Mouse (Mus musculus) midbrain, embryonic 16.5 days (tissue): Measurements from ENCODE around the gene Cic. TPM values are rescaled to one million over a fixed set of nuclear protein-coding genes. Genes with fewer than 3 reads are reported as not detected.

Experiments used
- ATAC-seq: fragments of 200-750 bp; cut with Nextera tagmentation; 2 replicates; pipeline ENCODE4 v1.8.0; 2017; ENCODE audit warnings: moderate TSS enrichment
- H3K27ac ChIP-seq: fragments of 300-500 bp; sonication (generic); 2 replicates; pipeline ENCODE4 v1.5.1; 2014; ENCODE audit warnings: mild to moderate bottlenecking, low read length, mixed read lengths
- H3K27me3 ChIP-seq: fragments of 300-500 bp; sonication (generic); 2 replicates; pipeline ENCODE4 v1.6.1; 2014; ENCODE audit warnings: low read depth, low read length, mixed read lengths; ENCODE audit not compliant: control insufficient read depth, insufficient read depth
- H3K36me3 ChIP-seq: fragments of 300-500 bp; sonication (generic); 2 replicates; pipeline ENCODE4 v1.6.1; 2014; ENCODE audit warnings: mild to moderate bottlenecking, low read length, moderate library complexity, mixed read lengths; ENCODE audit not compliant: control insufficient read depth, insufficient read depth
- H3K4me1 ChIP-seq: fragments of 300-500 bp; sonication (generic); 2 replicates; pipeline ENCODE4 v1.6.1; 2014; ENCODE audit warnings: mild to moderate bottlenecking, low read length, mixed read lengths; ENCODE audit not compliant: control insufficient read depth, insufficient read depth
- H3K4me2 ChIP-seq: fragments of 300-500 bp; sonication (generic); 2 replicates; pipeline ENCODE4 v1.6.1; 2014; ENCODE audit warnings: mild to moderate bottlenecking, low read length, mixed read lengths
- H3K4me3 ChIP-seq: fragments of 300-500 bp; sonication (generic); 2 replicates; pipeline ENCODE4 v1.5.1; 2014; ENCODE audit warnings: low read depth, mild to moderate bottlenecking, low read length, moderate library complexity, mixed read lengths
- H3K9ac ChIP-seq: fragments of 300-500 bp; sonication (generic); 2 replicates; pipeline ENCODE4 v1.6.1; 2014; ENCODE audit warnings: low read depth, low read length, mixed read lengths
- H3K9me3 ChIP-seq: fragments of 300-500 bp; sonication (generic); replicated peaks from 2 replicates; pipeline ENCODE4 v1.6.1; 2014; ENCODE audit warnings: mild to moderate bottlenecking, low read length, mixed read lengths; ENCODE audit not compliant: control insufficient read depth, poor library complexity, severe bottlenecking
- WGBS: fragments of 180-500 bp; shearing (Covaris S2); extraction: QIAGEN DNeasy Blood & Tissue Kit; methylation state at CpG from one replicate; pipeline ENCODE4 v1.1.7; 2014; 5-methylcytosine and 5-hydroxymethylcytosine counted together
- polyA plus RNA-seq: library from polyadenylated mRNA; unstranded; fragments of >200 nt; fragmentation: Nextera tagmentation; extraction: Ambion mirVana; gene quantifications from 2 replicates; pipeline ENCODE4 v1.2.1, GENCODE M21; 2015

Gene Cic
- polyA plus RNA-seq, 1 experiment from 2014 or later = 33.8 TPM

DNA sequence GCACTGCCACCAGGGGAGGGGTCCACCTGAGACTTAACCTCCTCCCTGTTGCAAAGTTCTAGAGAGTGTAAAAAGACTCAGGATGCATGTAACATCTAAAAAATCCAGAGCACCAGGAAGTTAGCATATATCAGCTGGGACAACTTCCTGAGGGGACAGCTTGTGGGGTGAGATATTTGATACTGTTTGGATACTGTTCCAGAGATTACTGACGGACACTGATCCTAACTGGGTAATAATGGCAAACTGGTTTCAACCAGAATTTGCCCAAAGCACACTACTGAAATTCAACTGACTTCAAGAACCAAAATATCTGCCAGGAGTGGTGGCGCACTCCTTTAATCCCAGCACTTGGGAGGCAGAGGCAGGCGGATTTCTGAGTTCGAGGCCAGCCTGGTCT is 27.0 kb downstream of the Cic start:
- H3K27me3 ChIP-seq = no peaks in the 10 kb centered on the region
- no peak overlapping the region for H3K9ac ChIP-seq
- 88% methylated on average over 4 of the region's 4 CpGs for WGBS
- peaks cover 21% of the 10 kb centered on the region for H3K4me1 ChIP-seq
- H3K4me2 ChIP-seq = no peak overlapping the region
- no peak overlapping the region for H3K27ac ChIP-seq
- peaks cover 35% of the 10 kb centered on the region for H3K36me3 ChIP-seq
- H3K9me3 ChIP-seq = no peaks in the 10 kb centered on the region
- ATAC-seq = no peak
- no peak overlapping the region for H3K4me3 ChIP-seq

- Histone ChIP-seq H3K36me3 (peaks cover 28% of the 10 kb centered on the region), H3K27ac (no peak overlapping the region), H3K9ac (no peak overlapping the region), H3K4me3 (no peak overlapping the region), H3K4me1 (peaks cover 21% of the 10 kb centered on the region), H3K9me3 (no peaks in the 10 kb centered on the region), H3K27me3 (no peaks in the 10 kb centered on the region), H3K4me2 (peak overlapping the region; percentile 73)
- no peak for ATAC-seq
- WGBS = 90% methylated on average over 12 of the region's 12 CpGs
Measured at GRCm38 (mm10) chr7:25294960-25295722, 27.6 kb downstream of the Cic start.

- H3K9ac ChIP-seq = peak overlapping the region; percentile 95
- no peaks in the 10 kb centered on the region for H3K27me3 ChIP-seq
- H3K9me3 ChIP-seq = no peaks in the 10 kb centered on the region
- H3K4me2 ChIP-seq = peak overlapping the region; percentile 73
- peaks cover 21% of the 10 kb centered on the region for H3K4me1 ChIP-seq
- peaks cover 15% of the 10 kb centered on the region for H3K36me3 ChIP-seq
- H3K4me3 ChIP-seq = peak overlapping the region; percentile 87
- peak; percentile 58; the same call in 1 of the 2 replicates for ATAC-seq
- WGBS = under 1% methylated on average over 21 of the region's 21 CpGs
- H3K27ac ChIP-seq = peak overlapping the region; percentile 98
Measured at GRCm38 (mm10) chr7:25296945-25297453, 29.5 kb downstream of the Cic start.

GRCm38 (mm10) chr7:25297454-25298325 is 30.2 kb downstream of the Cic start, which contains the start of gene Pafah1b3:
Gene Pafah1b3 (minus strand): TSS chr7:25297986.
- peak within 1 kb of the TSS; percentile 87 for H3K4me3 ChIP-seq
- H3K4me1 ChIP-seq = peaks cover 21% of the 10 kb centered on the region
- no peaks in the 10 kb centered on the region for H3K27me3 ChIP-seq
- H3K9me3 ChIP-seq = no peaks in the 10 kb centered on the region
- H3K9ac ChIP-seq = peak within 1 kb of the TSS; percentile 95
- peak; percentile 89 for ATAC-seq
- H3K27ac ChIP-seq = peak within 1 kb of the TSS; percentile 98
- peak within 1 kb of the TSS; percentile 73 for H3K4me2 ChIP-seq
- H3K36me3 ChIP-seq = peaks cover 13% of the 10 kb centered on the region
- under 1% methylated on average over 52 of the region's 52 CpGs for WGBS

GRCm38 (mm10) chr7:25301063-25301462 is 33.6 kb downstream of the Cic start, which contains the start of gene Prr19:
Gene Prr19 (plus strand): TSS chr7:25301411.
- ATAC-seq = 0 out of 2 replicates have a peak, but pooled peaks have one; percentile 19
- Histone ChIP-seq H3K9ac (peak within 1 kb of the TSS; percentile 25; the same call in 1 of the 2 replicates), H3K9me3 (no peaks in the 10 kb centered on the region), H3K27ac (no peak within 1 kb of the TSS), H3K4me2 (peak within 1 kb of the TSS; percentile 34; the same call in 1 of the 2 replicates), H3K4me3 (peak within 1 kb of the TSS; percentile 6; the same call in 1 of the 2 replicates), H3K4me1 (peaks cover 17% of the 10 kb centered on the region), H3K36me3 (no peaks in the 10 kb centered on the region), H3K27me3 (no peaks in the 10 kb centered on the region)
- WGBS = 59% methylated on average over 19 of the region's 19 CpGs

GRCm38 (mm10) chr7:25303003-25303684 is 35.6 kb downstream of the Cic start:
- Histone ChIP-seq H3K9ac (no peak overlapping the region), H3K27ac (no peak overlapping the region), H3K4me3 (no peak overlapping the region), H3K4me2 (no peak overlapping the region), H3K36me3 (no peaks in the 10 kb centered on the region), H3K4me1 (peaks cover 16% of the 10 kb centered on the region), H3K9me3 (no peaks in the 10 kb centered on the region), H3K27me3 (no peaks in the 10 kb centered on the region)
- ATAC-seq = no peak
- 74% methylated on average over 9 of the region's 9 CpGs for WGBS

DNA sequence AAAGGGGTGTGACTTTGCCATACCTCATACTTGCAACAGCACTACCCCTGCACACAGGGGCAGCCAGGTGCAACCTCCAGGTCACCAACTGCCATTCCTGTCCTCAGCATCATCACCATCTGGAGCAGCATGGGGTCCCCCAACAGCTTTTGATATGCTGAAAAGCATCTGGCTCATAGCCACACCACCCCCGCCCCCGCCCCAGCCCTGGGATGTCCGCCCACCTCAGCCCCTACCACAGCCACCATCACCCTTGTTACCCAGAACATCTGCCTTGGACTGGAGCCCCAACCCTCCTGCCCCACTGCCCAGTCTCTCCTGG is 36.1 kb downstream of the Cic start:
- H3K4me2 ChIP-seq = no peak overlapping the region
- WGBS = 77% methylated on average over 3 of the region's 3 CpGs
- H3K27me3 ChIP-seq = no peaks in the 10 kb centered on the region
- peaks cover 1% of the 10 kb centered on the region; the same call in 1 of the 2 replicates for H3K36me3 ChIP-seq
- no peak overlapping the region for H3K9ac ChIP-seq
- peaks cover 12% of the 10 kb centered on the region; the same call in 1 of the 2 replicates for H3K4me1 ChIP-seq
- ATAC-seq = no peak
- H3K27ac ChIP-seq = no peak overlapping the region
- H3K4me3 ChIP-seq = no peak overlapping the region
- no peaks in the 10 kb centered on the region for H3K9me3 ChIP-seq

GRCm38 (mm10) chr7:25305481-25305880 is 38.0 kb downstream of the Cic start:
- peak; percentile 18; the same call in 1 of the 2 replicates for ATAC-seq
- H3K9me3 ChIP-seq = no peaks in the 10 kb centered on the region
- peaks cover 11% of the 10 kb centered on the region; the same call in 1 of the 2 replicates for H3K4me1 ChIP-seq
- H3K4me2 ChIP-seq = peak overlapping the region; percentile 84
- no peaks in the 10 kb centered on the region for H3K27me3 ChIP-seq
- H3K36me3 ChIP-seq = peaks cover 8% of the 10 kb centered on the region; the same call in 1 of the 2 replicates
- H3K27ac ChIP-seq = peak overlapping the region; percentile 92
- peak overlapping the region; percentile 86 for H3K4me3 ChIP-seq
- peak overlapping the region; percentile 98 for H3K9ac ChIP-seq
- WGBS = 2% methylated on average over 2 of the region's 2 CpGs
